Mouse (Mus musculus) Muller cell, postnatal 12 days (primary cell): ENCODE results near the gene Pitx1.

Experiments
- DNase-seq: peaks from one replicate; pipeline ENCODE4 v3.0.0-alpha.2; 2015; ENCODE audit errors: inconsistent ontology term

Gene Pitx1

GRCm38 (mm10) chr13:55830833-55831721 lies 4.9 kb downstream of the Pitx1 start:
- DNase-seq: no peak

GRCm38 (mm10) chr13:55830081-55830832 lies 5.7 kb downstream of the Pitx1 start:
- DNase-seq: no peak

GRCm38 (mm10) chr13:55829018-55829655 lies 6.9 kb downstream of the Pitx1 start:
- DNase-seq: no peak

- no peak for DNase-seq
Observed at GRCm38 (mm10) chr13:55828141-55829017, 7.6 kb downstream of the Pitx1 start.

- no peak for DNase-seq
Observed at GRCm38 (mm10) chr13:55827679-55828140, 8.3 kb downstream of the Pitx1 start.

- DNase-seq: peak; percentile 39
Observed at GRCm38 (mm10) chr13:55826796-55827678, 9.0 kb downstream of the Pitx1 start.

GRCm38 (mm10) chr13:55826008-55826671 lies 9.9 kb downstream of the Pitx1 start:
- no peak for DNase-seq

GRCm38 (mm10) chr13:55825245-55825681 lies 10.7 kb downstream of the Pitx1 start:
- no peak for DNase-seq

- no peak for DNase-seq
Observed at GRCm38 (mm10) chr13:55824151-55824945, 11.6 kb downstream of the Pitx1 start.

- DNase-seq: no peak
Observed at GRCm38 (mm10) chr13:55822499-55822898, 13.5 kb downstream of the Pitx1 start.

- no peak for DNase-seq
Observed at GRCm38 (mm10) chr13:55814834-55815233, 21.2 kb downstream of the Pitx1 start.

- no peak for DNase-seq
Observed at GRCm38 (mm10) chr13:55813490-55814016, 22.4 kb downstream of the Pitx1 start.

- DNase-seq: no peak
Observed at GRCm38 (mm10) chr13:55810947-55811346, 25.0 kb downstream of the Pitx1 start.

GRCm38 (mm10) chr13:55809707-55810106 lies 26.3 kb downstream of the Pitx1 start:
- DNase-seq: no peak

- no peak for DNase-seq
Observed at GRCm38 (mm10) chr13:55809041-55809623, 26.9 kb downstream of the Pitx1 start.

GRCm38 (mm10) chr13:55803973-55804372 lies 32.0 kb downstream of the Pitx1 start:
- DNase-seq: no peak

- DNase-seq: no peak
Observed at GRCm38 (mm10) chr13:55801246-55801645, 34.7 kb downstream of the Pitx1 start.

- DNase-seq: no peak
Observed at GRCm38 (mm10) chr13:55786120-55786519, 49.9 kb downstream of the Pitx1 start.
